Mouse (Mus musculus) liver, embryonic 14.5 days (tissue): ENCODE measurements around the gene Gpatch2l.

Experiments used
- CTCF ChIP-seq: IDR thresholded peaks from 2 replicates; pipeline ENCODE4 v1.5.1; 2016; ENCODE audit warnings: antibody characterized with exemption, low read depth, control low read depth
- EP300 ChIP-seq: IDR thresholded peaks from 2 replicates; pipeline ENCODE4 v1.6.1; 2016; ENCODE audit warnings: antibody characterized with exemption, low read depth

DNA sequence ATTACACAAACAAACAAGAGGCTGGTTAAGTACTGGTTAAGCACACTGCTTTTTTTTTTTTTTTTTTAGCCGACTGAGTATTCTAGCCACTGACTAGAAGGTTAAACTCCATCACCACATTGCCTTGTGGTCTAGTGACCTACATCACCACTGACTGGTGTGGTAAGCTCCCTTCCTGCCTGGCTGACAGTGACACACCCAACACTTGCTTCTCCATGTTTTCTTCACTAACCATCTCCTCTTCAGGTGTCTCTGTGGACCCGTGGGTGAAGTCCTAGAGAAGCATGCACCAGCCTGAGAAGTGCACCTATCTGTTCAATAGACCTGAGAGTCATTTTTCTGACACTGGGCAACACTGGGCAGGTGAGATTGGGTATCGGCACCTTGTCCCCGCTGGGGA lies 68.2 kb downstream of the Gpatch2l start:
- TF ChIP-seq CTCF (no peak), EP300 (no peak)
